Mouse (Mus musculus) liver, postnatal 0 days (tissue): ENCODE measurements around the gene Casc1. TPM values are rescaled to one million over a fixed set of nuclear protein-coding genes. Genes with fewer than 3 reads are reported as not detected.

Experiments
- ATAC-seq: fragments of 200-750 bp; cut with Nextera tagmentation; 2 replicates; pipeline ENCODE4 v1.8.0; 2017; ENCODE audit warnings: mild to moderate bottlenecking, moderate library complexity
- DNase-seq: peaks from one replicate; pipeline ENCODE4 v3.0.0-alpha.2; 2016
- H3K27ac ChIP-seq: fragments of 300-500 bp; sonication (generic); 2 replicates; pipeline ENCODE4 v1.5.1; 2014; ENCODE audit warnings: antibody characterized with exemption, moderate library complexity, mild to moderate bottlenecking, low read depth
- H3K27me3 ChIP-seq: fragments of 300-500 bp; sonication (generic); 2 replicates; pipeline ENCODE4 v1.6.1; 2014; ENCODE audit warnings: low read length, control low read depth, mixed read lengths; ENCODE audit not compliant: insufficient read depth
- H3K36me3 ChIP-seq: fragments of 300-500 bp; sonication (generic); replicated peaks from 2 replicates; pipeline ENCODE4 v1.6.1; 2014; ENCODE audit warnings: mild to moderate bottlenecking, control low read depth, low read length, moderate library complexity, mixed read lengths; ENCODE audit not compliant: insufficient read depth
- H3K4me1 ChIP-seq: fragments of 300-500 bp; sonication (generic); 2 replicates; pipeline ENCODE4 v1.6.1; 2014; ENCODE audit warnings: antibody characterized with exemption, mild to moderate bottlenecking, control low read depth; ENCODE audit not compliant: insufficient read depth
- H3K4me2 ChIP-seq: fragments of 300-500 bp; sonication (generic); 2 replicates; pipeline ENCODE4 v1.6.1; 2014; ENCODE audit warnings: low read depth, mild to moderate bottlenecking, low read length, moderate library complexity, mixed read lengths
- H3K4me3 ChIP-seq: fragments of 300-500 bp; sonication (generic); 2 replicates; pipeline ENCODE4 v1.5.1; 2014; ENCODE audit warnings: low read depth, low read length
- H3K9ac ChIP-seq: fragments of 300-500 bp; sonication (generic); replicated peaks from 2 replicates; pipeline ENCODE4 v1.6.1; 2014; ENCODE audit warnings: mild to moderate bottlenecking, moderate library complexity
- H3K9me3 ChIP-seq: fragments of 300-500 bp; sonication (generic); 2 replicates; pipeline ENCODE4 v1.6.1; 2016; ENCODE audit warnings: mild to moderate bottlenecking, control low read depth, low read length, mixed read lengths
- CTCF ChIP-seq: sonication (generic); IDR thresholded peaks from 2 replicates; pipeline ENCODE4 v1.5.1; 2016; ENCODE audit warnings: antibody characterized with exemption, low read depth
- EP300 ChIP-seq: IDR thresholded peaks from 2 replicates; pipeline ENCODE4 v1.6.1; 2016; ENCODE audit warnings: antibody characterized with exemption, low read depth, mild to moderate bottlenecking
- WGBS: fragments of 180-500 bp; shearing (Covaris S2); extraction: QIAGEN DNeasy Blood & Tissue Kit; methylation state at CpG from one replicate; pipeline ENCODE4 v1.1.7; 2014; ENCODE audit not compliant: insufficient replicate concordance; 5-methylcytosine and 5-hydroxymethylcytosine counted together
- polyA plus RNA-seq: library from polyadenylated mRNA; unstranded; fragments of >200 nt; fragmentation: Nextera tagmentation; extraction: Ambion mirVana; gene quantifications from 2 replicates; pipeline ENCODE4 v1.2.1, GENCODE M21; 2015

Casc1 gene
- polyA plus RNA-seq, 1 experiment from 2014 or later = 0.11 TPM

- Histone ChIP-seq H3K27ac (peak overlapping the region; percentile 93), H3K4me2 (peak overlapping the region; percentile 79), H3K36me3 (peaks cover 3% of the 10 kb centered on the region), H3K27me3 (no peaks in the 10 kb centered on the region), H3K9me3 (no peaks in the 10 kb centered on the region), H3K4me3 (peak overlapping the region; percentile 68), H3K9ac (peak overlapping the region; percentile 82), H3K4me1 (peaks cover 12% of the 10 kb centered on the region)
- TF ChIP-seq EP300 = no peak; the same call in 1 of the 2 replicates
- 0 out of 2 replicates have a peak, but pooled peaks have one; percentile 8 for TF ChIP-seq CTCF
- 1% methylated on average over 21 of the region's 21 CpGs for WGBS
- DNase-seq = no peak
- peak; percentile 27 for ATAC-seq
These were observed 836 bp upstream of the Casc1 start for GRCm38 (mm10) chr6:145211376-145212305.

GRCm38 (mm10) chr6:145210056-145210680 is 637 bp downstream of the Casc1 start:
- Histone ChIP-seq H3K4me1 (peaks cover 12% of the 10 kb centered on the region), H3K27me3 (no peaks in the 10 kb centered on the region), H3K9ac (no peak overlapping the region), H3K36me3 (no peaks in the 10 kb centered on the region; the same call in 1 of the 2 replicates), H3K9me3 (no peaks in the 10 kb centered on the region), H3K27ac (no peak overlapping the region), H3K4me3 (peak overlapping the region; percentile 68), H3K4me2 (peak overlapping the region; percentile 79)
- DNase-seq (no peak), ATAC-seq (no peak)
- no peak for TF ChIP-seq CTCF
- TF ChIP-seq EP300 = no peak
- WGBS = 36% methylated on average over 8 of the region's 8 CpGs

- H3K27ac ChIP-seq = no peak overlapping the region
- H3K9me3 ChIP-seq = no peaks in the 10 kb centered on the region
- H3K4me3 ChIP-seq = no peak overlapping the region
- 79% methylated on average over 10 of the region's 10 CpGs for WGBS
- ATAC-seq (no peak), DNase-seq (no peak)
- H3K9ac ChIP-seq = no peak overlapping the region
- no peak overlapping the region for H3K4me2 ChIP-seq
- H3K36me3 ChIP-seq = no peaks in the 10 kb centered on the region
- H3K27me3 ChIP-seq = no peaks in the 10 kb centered on the region
- TF ChIP-seq EP300 = no peak
- no peak for TF ChIP-seq CTCF
- H3K4me1 ChIP-seq = peaks cover 1% of the 10 kb centered on the region; the same call in 1 of the 2 replicates
These were observed 5.7 kb downstream of the Casc1 start for GRCm38 (mm10) chr6:145205142-145205541.

GRCm38 (mm10) chr6:145204440-145204839 is 6.4 kb downstream of the Casc1 start:
- Histone ChIP-seq H3K9ac (no peak overlapping the region), H3K9me3 (no peaks in the 10 kb centered on the region), H3K27ac (no peak overlapping the region), H3K27me3 (no peaks in the 10 kb centered on the region), H3K4me1 (no peaks in the 10 kb centered on the region), H3K4me3 (no peak overlapping the region), H3K36me3 (no peaks in the 10 kb centered on the region), H3K4me2 (no peak overlapping the region)
- ATAC-seq (no peak), DNase-seq (no peak)
- TF ChIP-seq CTCF = no peak
- TF ChIP-seq EP300 = no peak
- 77% methylated on average over 6 of the region's 6 CpGs for WGBS

- Histone ChIP-seq H3K4me3 (no peak overlapping the region), H3K27me3 (no peaks in the 10 kb centered on the region), H3K4me2 (no peak overlapping the region), H3K27ac (no peak overlapping the region), H3K9ac (no peak overlapping the region), H3K4me1 (no peaks in the 10 kb centered on the region), H3K9me3 (no peaks in the 10 kb centered on the region), H3K36me3 (no peaks in the 10 kb centered on the region)
- DNase-seq (no peak), ATAC-seq (no peak)
- TF ChIP-seq CTCF = no peak
- no peak for TF ChIP-seq EP300
- WGBS = 70% methylated on average over 13 of the region's 13 CpGs
These were observed 8.2 kb downstream of the Casc1 start for GRCm38 (mm10) chr6:145202432-145203125.
